Mouse (Mus musculus): Measurements from ENCODE around the gene Cenpl. TPM values are rescaled to one million over a fixed set of nuclear protein-coding genes. Genes with fewer than 3 reads are reported as not detected.

Cenpl gene
- polyA plus RNA-seq, 1 experiment from 2014 or later, result 57.7 TPM

DNA sequence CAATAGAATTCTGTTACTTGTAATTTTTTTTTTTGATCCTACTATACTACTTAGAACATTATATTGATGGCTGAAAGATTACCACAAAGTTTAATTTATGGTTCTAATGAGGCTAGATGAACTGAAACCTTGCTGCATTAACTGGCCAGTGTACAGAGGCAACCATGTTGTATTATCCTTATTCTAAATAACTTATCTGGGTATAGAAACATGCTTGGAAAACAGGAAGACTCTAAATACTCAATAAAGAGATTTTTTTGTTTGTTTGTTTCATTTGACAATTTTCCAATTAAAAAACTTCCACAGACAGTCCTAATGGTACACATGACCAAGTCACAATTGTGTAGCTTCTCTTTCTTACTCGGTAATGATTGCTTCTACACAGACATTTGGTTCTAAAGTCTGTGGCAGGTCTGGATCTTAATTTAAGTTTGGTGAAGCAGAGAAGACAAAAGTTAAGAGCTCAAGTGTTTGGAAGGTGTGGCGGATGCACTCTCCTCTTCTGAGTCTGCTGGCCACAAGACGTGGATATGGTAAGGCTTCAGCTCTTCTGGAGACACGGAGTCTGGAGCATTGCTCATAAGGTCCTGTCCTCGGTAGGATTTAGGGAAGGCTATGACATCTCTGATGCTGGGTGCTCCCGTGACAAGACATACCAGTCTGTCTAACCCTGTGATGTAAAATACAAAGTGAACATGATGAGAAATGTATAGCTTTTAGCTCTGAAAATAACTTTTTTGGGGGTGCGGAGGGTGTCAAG lies 29.1 kb upstream of the Cenpl start:
- no peak for DNase-seq (ENCODE audit: low spot score)

DNA sequence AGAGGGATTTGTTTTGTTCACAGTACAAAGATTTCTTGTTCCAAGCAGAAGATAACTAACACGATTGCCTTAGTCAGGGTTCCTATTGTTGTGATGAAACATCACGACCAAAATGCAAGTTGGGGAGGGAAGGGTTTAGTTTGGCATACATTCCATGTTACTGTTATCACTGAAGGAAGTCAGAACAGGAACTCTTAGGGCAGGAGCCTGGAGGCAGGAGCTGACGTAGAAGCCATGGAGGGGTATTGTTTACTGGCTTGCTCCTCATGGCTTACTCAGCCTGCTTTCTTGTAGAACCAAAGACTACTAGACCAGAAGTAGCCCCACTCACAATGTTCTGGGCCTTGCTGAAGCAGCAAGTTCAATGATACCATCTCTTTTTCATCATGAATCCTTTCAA lies 23.5 kb upstream of the Cenpl start:
- no peak for DNase-seq (ENCODE audit: low spot score)

DNA sequence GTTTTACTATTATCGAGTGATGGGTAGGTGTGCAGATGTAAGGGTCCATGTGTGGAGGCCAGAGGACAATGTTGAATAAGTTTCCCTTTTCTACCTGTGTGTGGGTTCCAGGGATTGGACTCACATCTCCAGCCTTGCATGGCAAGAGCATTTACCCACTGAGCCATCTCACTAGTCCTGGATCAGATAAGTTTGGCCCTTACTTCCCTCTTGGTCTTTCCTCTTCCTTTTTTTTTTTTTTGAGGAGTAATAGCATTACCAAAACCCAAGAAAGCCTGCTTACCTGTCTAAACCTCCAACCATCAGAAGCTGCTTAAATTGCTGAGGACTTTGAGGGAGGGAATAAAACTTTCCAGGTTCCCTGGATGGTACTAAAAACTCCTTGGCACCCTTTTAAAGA lies 13.3 kb upstream of the Cenpl start:
- DNase-seq (ENCODE audit: low spot score), result no peak

DNA sequence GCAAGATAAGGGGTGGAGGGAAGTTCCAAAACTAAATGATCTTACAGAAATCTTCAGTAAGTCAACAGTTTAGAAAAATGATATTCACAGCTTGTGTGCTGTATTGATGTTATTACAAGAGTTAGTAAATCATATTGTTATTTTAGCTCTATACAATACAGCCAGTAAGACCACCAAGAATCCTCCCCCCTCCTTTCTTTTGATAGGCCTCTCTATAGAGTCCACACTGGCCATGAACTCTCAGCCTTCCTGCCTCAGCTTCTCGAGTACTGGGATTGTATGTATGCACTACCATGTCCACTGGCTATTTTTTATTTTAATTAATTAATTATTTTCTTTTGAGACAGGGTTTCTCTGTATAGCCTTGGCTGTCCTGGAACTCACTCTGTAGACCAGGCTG lies 7.2 kb upstream of the Cenpl start:
- DNase-seq (ENCODE audit: low spot score), result no peak

DNA sequence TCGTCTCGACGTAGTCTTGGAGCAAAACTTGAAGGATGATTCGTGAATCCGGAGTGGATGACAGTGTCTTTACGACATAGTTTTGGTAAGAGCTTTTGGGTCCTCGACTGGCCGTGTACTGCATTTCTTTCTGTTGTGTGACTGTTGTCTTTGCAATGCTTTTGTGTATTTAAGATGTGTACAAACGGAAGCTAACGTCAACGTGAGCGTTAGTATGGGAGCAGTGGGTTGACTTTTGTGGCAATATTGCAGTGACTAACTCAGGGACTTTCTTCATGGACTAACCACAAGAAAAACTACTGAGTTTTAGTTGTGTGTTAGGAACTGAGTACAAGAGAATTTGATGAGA lies 733 bp downstream of the Cenpl start:
- no peak for DNase-seq (ENCODE audit: low spot score)

DNA sequence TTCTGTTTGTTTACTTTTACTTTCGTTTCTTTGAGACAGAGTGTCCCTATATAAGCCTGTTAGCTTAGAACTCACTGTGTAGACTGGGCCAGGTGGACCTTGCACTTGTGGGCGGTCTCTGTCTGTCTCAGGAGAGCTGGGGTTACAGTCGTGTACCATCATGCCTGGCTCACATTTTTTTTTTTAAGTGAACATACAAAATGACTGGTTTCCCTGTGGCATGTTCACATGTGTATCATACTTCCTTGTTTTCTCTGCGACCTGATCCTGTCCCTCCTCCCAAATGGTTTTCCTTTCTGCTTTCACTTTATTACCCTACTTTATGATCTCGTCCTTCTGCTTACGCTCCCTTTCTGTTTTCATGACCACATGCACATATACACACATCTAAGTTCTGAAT lies 5.7 kb downstream of the Cenpl start:
- no peak for DNase-seq (ENCODE audit: low spot score)

DNA sequence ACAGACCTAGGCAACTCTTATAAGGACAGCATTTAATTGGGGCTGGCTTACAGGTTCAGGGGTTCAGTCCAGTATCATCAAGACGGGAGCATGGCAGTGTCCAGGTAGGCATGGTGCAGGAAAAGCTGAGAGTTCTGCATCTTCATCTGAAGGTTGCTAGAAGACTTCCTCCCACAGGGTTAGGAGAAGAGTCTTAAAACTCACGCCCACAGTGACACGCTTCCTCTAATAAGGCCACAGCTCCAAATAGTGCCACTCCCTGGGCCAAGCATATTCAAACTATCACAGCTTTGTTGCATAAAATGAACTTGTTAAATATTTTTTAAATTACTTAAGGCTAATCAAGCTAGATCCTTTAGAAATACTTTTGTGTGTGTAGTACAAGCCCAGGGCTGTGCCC lies 6.7 kb downstream of the Cenpl start:
- DNase-seq (ENCODE audit: low spot score), result no peak

DNA sequence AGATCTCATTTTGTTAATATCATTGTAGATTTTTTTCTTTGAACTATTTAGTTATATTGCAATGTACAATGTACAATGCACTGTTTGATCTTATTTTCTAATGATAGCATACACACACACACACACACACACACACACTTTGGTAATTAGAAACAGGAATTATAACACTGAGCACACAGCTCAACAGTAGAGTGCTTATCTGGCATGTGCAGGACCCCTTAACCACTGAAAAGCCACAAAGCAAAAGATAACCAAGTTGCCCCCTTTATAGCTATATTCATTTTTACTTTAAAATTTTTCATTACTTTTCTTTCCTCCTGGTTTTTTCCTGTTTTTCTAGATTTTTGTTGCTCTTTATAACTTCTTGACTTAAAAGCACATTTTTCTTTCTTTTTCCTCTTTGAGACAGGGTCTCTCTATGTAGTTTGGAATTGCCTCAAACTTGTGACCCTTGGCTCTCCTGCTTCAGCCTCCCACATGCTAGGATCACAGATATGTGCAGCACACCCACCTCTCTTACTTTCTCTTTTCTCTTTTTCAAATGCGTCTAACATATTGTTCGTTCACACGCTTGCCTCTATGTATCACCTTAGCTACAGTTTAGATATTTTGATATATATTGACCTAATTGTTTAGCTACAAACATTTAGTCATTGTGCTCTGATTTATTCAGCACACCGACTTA lies 29.4 kb downstream of the Cenpl start:
- DNase-seq (ENCODE audit: low spot score), result no peak

DNA sequence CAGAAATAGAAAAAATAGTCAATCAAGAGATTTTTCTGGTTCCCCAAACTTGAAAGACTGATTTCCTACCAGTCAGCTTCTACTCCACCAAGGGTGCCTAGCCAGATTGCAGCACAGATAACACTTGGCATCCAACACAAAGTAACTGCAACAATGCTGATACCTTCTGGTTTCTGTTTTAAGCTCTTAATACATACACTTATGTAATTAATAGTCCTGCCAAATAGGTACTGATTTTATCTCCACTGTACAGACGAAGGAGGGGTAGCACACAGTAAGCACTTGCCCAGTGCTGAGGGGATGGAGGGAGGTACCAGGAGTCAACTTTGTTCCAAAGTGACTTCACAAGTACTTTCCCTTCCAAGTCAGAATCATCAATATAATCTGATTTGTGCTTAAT lies 33.3 kb downstream of the Cenpl start:
- DNase-seq (ENCODE audit: low spot score), result no peak

DNA sequence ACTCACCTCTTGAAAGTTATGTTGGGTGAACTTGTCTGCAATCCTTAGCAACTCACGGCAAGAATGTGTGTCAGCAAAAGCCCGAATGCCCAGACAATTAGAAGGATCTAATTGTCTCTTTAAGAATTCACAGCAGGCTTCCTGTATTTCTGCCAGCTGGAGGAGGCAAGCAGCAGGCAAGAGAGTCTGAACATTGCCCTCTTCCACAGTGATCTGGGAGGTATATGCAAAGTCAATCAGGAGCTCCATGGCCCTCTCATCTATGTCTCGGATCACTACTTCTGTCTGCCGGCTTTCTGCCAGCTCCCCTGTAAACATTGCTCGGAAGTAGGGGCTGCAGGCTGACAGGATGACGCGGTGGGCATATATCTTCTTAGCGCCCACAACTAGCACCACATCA lies 38.7 kb downstream of the Cenpl start:
- DNase-seq (ENCODE audit: low spot score), result no peak

DNA sequence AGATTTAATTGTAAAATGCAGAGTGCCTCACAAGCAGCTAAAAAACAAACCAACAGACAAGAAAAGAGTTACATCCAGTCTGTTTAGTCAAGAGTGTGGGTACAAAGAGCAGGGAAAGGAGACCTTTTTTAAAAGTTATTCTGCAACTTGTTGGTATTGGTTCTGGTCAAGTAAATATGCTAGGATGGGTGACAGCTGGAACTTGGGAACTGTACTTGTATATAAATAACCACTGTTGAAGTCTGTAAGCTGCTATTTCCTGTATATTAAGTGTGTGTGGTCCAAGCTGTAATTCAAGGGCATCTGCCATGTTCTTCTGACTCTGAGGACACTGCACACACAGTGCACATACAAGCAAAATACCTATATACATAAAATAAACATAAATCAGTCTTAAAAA lies 44.1 kb downstream of the Cenpl start:
- DNase-seq (ENCODE audit: low spot score), result no peak

DNA sequence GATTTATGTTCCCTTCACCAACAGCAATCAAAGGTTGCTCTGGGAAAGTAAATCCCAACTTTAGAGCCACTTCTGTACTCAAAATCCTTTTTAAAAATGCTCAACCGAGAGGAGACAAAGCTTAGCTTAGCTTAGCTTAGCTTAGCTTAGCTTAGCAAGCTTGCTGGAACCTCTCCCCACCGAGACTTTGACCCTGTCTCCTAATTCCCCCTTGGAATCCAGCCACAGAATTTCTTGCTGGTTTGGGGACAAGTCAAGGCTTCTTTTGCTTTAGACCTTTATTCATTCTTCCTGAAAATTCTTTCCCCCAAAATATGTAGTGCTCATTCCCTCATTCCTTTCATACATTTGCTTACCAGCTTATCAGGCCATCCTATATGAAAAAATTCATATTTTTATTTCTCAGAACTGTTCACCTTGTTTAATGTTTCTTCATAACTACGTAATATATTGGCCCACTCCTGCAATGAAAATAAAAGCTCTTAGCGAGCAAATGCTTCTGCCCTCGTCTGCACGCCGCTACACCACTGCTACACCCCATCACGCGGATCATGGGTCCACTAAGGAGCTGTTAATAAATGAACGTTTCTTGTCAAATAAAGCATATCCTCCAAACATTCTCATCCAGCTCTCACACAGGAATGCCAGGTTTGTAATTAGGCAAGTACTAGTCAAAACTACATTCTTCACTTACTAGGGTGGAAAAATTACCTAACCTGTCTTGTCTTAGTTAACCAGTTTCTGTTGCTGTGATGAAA lies 52.3 kb downstream of the Cenpl start:
- no peak for DNase-seq (ENCODE audit: low spot score)

DNA sequence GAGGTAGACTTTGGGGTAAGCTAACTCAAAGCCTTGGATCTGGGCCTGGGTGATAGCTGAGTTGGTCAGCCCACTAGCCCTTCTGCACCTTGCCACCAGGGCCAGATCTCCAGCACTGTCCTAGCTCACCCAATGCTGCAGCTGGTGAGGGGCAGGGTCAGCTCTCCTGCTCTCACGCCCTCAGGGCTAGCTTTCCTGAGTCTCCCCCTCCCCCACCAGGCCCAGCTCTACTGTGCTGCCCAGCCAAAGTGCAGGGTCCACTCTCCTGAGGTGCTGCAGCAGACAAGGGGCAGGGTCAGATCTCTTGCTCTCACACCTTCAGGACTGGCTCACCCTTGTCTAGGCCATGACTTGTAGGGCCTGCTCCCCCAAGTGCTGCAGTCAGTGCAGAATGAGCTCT lies 55.9 kb downstream of the Cenpl start:
- DNase-seq (ENCODE audit: low spot score), result no peak

DNA sequence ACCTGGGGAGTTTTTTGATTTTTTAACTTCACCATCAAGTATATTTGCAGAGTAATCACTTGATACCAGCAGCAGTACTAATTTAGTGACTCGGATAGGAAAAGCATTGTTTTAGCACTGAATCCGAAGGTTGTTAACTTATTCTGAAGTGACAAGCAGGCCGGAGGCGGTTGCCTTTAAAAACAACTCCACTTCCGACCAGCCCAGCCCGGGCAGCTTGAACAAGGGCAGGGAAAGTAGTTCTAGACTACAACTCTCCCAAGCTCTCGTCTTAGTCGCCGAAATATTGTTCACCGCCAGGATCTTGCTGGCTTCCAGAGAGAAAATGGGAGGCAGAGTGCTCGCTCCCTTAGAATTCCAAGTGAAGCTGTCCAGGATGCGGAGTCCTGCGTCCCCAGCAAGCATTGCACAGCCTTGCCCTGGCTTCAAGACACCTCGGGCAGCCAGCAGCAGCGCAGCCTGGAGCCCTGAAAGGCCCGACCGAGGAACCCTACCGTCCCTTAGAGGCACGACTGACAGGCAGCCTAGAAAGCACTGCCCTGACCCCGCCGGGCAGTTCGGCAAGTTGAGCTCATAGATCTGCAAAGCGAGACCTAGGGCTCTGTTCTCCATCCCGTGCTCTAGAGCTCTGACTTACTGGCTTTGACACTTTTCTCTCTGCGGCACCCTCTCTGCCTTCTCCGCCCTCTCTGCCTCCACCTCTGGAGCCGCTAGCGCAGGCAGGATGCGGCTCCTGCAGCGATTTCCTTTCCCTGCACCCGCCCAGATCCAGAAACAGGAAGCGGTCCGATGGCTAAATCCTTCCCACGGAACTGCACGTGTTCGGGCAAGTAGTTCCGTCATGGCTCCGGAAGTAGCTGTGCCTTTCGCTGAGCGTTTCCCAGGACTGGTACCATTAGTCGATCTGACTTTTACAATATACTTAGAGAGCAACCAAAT lies 60.5 kb downstream of the Cenpl start, which contains the start of gene Klhl20:
Gene Klhl20, minus strand, starts transcription at position 786 of the 939 bp plus-strand sequence.
- DNase-seq (ENCODE audit: low spot score), result peak; percentile 96

Other genes with a start within 250 kb of the Cenpl start
- gene Rc3h1, start 164.3 kb upstream of the Cenpl start, polyA plus RNA-seq (2015; fragmentation: Nextera tagmentation; extraction: Ambion mirVana), result 8.0 and 10.8 TPM in 2 replicates
- gene Serpinc1, start 92.1 kb upstream of the Cenpl start, polyA plus RNA-seq (2015; fragmentation: Nextera tagmentation; extraction: Ambion mirVana), result 2.1 and 2.7 TPM in 2 replicates
- gene Zbtb37, start 35.9 kb upstream of the Cenpl start, polyA plus RNA-seq (2015; fragmentation: Nextera tagmentation; extraction: Ambion mirVana), result 4.1 and 5.2 TPM in 2 replicates
- 27.0 and 29.2 TPM in 2 replicates for gene Dars2, start 55 bp upstream of the Cenpl start, polyA plus RNA-seq (2015; fragmentation: Nextera tagmentation; extraction: Ambion mirVana)
- gene Klhl20, start 60.8 kb downstream of the Cenpl start, polyA plus RNA-seq (2015; fragmentation: Nextera tagmentation; extraction: Ambion mirVana), result 17.5 and 17.6 TPM in 2 replicates
- 0.21 and 0.29 TPM in 2 replicates for gene Ankrd45, start 72.0 kb downstream of the Cenpl start, polyA plus RNA-seq (2015; fragmentation: Nextera tagmentation; extraction: Ambion mirVana)
- gene Tex50, start 88.6 kb downstream of the Cenpl start, polyA plus RNA-seq (2015; fragmentation: Nextera tagmentation; extraction: Ambion mirVana), result not detected in 2 replicates
- 316 and 328 TPM in 2 replicates for gene Prdx6, start 180.5 kb downstream of the Cenpl start, polyA plus RNA-seq (2015; fragmentation: Nextera tagmentation; extraction: Ambion mirVana)

Data from thymus, postnatal 0 days (tissue).